Mouse (Mus musculus) kidney, postnatal 0 days (tissue): ENCODE results near the gene Serinc5. TPM values are rescaled to one million over a fixed set of nuclear protein-coding genes. Genes with fewer than 3 reads are reported as not detected.

Experiments used
- ATAC-seq: fragments of 200-750 bp; cut with Nextera tagmentation; replicated peaks from 2 replicates; pipeline ENCODE4 v1.8.0; 2017; ENCODE audit warnings: low read depth, moderate number of reproducible peaks, moderate TSS enrichment, moderate library complexity; ENCODE audit not compliant: low FRiP score
- DNase-seq: peaks from one replicate; pipeline ENCODE4 v3.0.0-alpha.2; 2016; ENCODE audit warnings: low spot score
- H3K27ac ChIP-seq: fragments of 300-500 bp; sonication (generic); 2 replicates; pipeline ENCODE4 v1.5.1; 2014; ENCODE audit warnings: mild to moderate bottlenecking
- H3K27me3 ChIP-seq: fragments of 300-500 bp; sonication (generic); 2 replicates; pipeline ENCODE4 v1.6.1; 2014; ENCODE audit warnings: low read length, mixed read lengths; ENCODE audit not compliant: insufficient read depth
- H3K36me3 ChIP-seq: fragments of 300-500 bp; sonication (generic); 2 replicates; pipeline ENCODE4 v1.6.1; 2014; ENCODE audit warnings: low read length, mixed read lengths; ENCODE audit not compliant: insufficient read depth
- H3K4me1 ChIP-seq: fragments of 300-500 bp; sonication (generic); replicated peaks from 2 replicates; pipeline ENCODE4 v1.6.1; 2014; ENCODE audit warnings: antibody characterized with exemption, low read length, mixed read lengths; ENCODE audit not compliant: insufficient read depth
- H3K4me2 ChIP-seq: fragments of 300-500 bp; sonication (generic); 2 replicates; pipeline ENCODE4 v1.6.1; 2014; ENCODE audit warnings: mild to moderate bottlenecking, low read length, moderate library complexity, mixed read lengths
- H3K4me3 ChIP-seq: fragments of 300-500 bp; sonication (generic); replicated peaks from 2 replicates; pipeline ENCODE4 v1.5.1; 2014; ENCODE audit warnings: low read depth, low read length
- H3K9ac ChIP-seq: fragments of 300-500 bp; sonication (generic); 2 replicates; pipeline ENCODE4 v1.6.1; 2014; ENCODE audit warnings: low read depth, low read length
- H3K9me3 ChIP-seq: fragments of 300-500 bp; sonication (generic); replicated peaks from 2 replicates; pipeline ENCODE4 v1.6.1; 2016; ENCODE audit warnings: low read length, inconsistent platforms, mixed read lengths
- CTCF ChIP-seq: IDR thresholded peaks from 2 replicates; pipeline ENCODE4 v1.5.1; 2016; ENCODE audit warnings: antibody characterized with exemption, low read depth, mild to moderate bottlenecking, moderate library complexity
- WGBS: fragments of 180-500 bp; shearing (Covaris S2); extraction: QIAGEN DNeasy Blood & Tissue Kit; methylation state at CpG from one replicate; pipeline ENCODE4 v1.1.7; 2014; 5-methylcytosine and 5-hydroxymethylcytosine counted together
- polyA plus RNA-seq: library from polyadenylated mRNA; unstranded; fragments of >200 nt; fragmentation: Nextera tagmentation; extraction: Ambion mirVana; gene quantifications from 2 replicates; pipeline ENCODE4 v1.2.1, GENCODE M21; 2015

Gene Serinc5
- polyA plus RNA-seq, 1 experiment from 2014 or later: 14.8 TPM

- Histone ChIP-seq H3K9ac (no peak overlapping the region), H3K4me2 (no peak overlapping the region), H3K27me3 (no peaks in the 10 kb centered on the region), H3K4me1 (no peaks in the 10 kb centered on the region; the same call in 1 of the 2 replicates), H3K4me3 (no peak overlapping the region), H3K36me3 (peaks cover 13% of the 10 kb centered on the region; the same call in 1 of the 2 replicates), H3K9me3 (no peaks in the 10 kb centered on the region), H3K27ac (no peak overlapping the region)
- WGBS: 40% methylated on average over 7 of the region's 7 CpGs
- no peak; the same call in 1 of the 2 replicates for ATAC-seq
- DNase-seq: peak; percentile 37
- TF ChIP-seq CTCF: no peak
These were observed 93.3 kb downstream of the Serinc5 start for GRCm38 (mm10) chr13:92704189-92704588.

GRCm38 (mm10) chr13:92705016-92705535 is 94.2 kb downstream of the Serinc5 start:
- Histone ChIP-seq H3K36me3 (peaks cover 18% of the 10 kb centered on the region), H3K27me3 (no peaks in the 10 kb centered on the region), H3K9me3 (no peaks in the 10 kb centered on the region), H3K4me1 (no peaks in the 10 kb centered on the region; the same call in 1 of the 2 replicates), H3K27ac (no peak overlapping the region), H3K4me2 (no peak overlapping the region), H3K4me3 (no peak overlapping the region), H3K9ac (no peak overlapping the region)
- no peak for TF ChIP-seq CTCF
- DNase-seq (no peak), ATAC-seq (no peak)
- 95% methylated on average over 7 of the region's 7 CpGs for WGBS

GRCm38 (mm10) chr13:92706342-92707061 is 95.6 kb downstream of the Serinc5 start:
- no peaks in the 10 kb centered on the region for H3K9me3 ChIP-seq
- H3K27ac ChIP-seq: no peak overlapping the region
- ATAC-seq (no peak), DNase-seq (no peak)
- no peaks in the 10 kb centered on the region; the same call in 1 of the 2 replicates for H3K4me1 ChIP-seq
- peaks cover 18% of the 10 kb centered on the region for H3K36me3 ChIP-seq
- no peak overlapping the region for H3K4me3 ChIP-seq
- TF ChIP-seq CTCF: no peak
- H3K9ac ChIP-seq: no peak overlapping the region
- 88% methylated on average over 9 of the region's 9 CpGs for WGBS
- H3K27me3 ChIP-seq: no peaks in the 10 kb centered on the region
- H3K4me2 ChIP-seq: no peak overlapping the region

- Histone ChIP-seq H3K9ac (no peak overlapping the region), H3K9me3 (no peaks in the 10 kb centered on the region), H3K27me3 (no peaks in the 10 kb centered on the region), H3K4me3 (no peak overlapping the region), H3K27ac (no peak overlapping the region), H3K4me2 (no peak overlapping the region), H3K36me3 (peaks cover 18% of the 10 kb centered on the region), H3K4me1 (no peaks in the 10 kb centered on the region)
- DNase-seq (no peak), ATAC-seq (no peak)
- no peak for TF ChIP-seq CTCF
- WGBS: 72% methylated on average over 2 of the region's 2 CpGs
These were observed 97.0 kb downstream of the Serinc5 start for GRCm38 (mm10) chr13:92707941-92708340.

GRCm38 (mm10) chr13:92708466-92708865 is 97.6 kb downstream of the Serinc5 start:
- H3K9ac ChIP-seq: no peak overlapping the region
- H3K4me3 ChIP-seq: no peak overlapping the region
- H3K4me2 ChIP-seq: no peak overlapping the region
- TF ChIP-seq CTCF: no peak
- H3K27me3 ChIP-seq: no peaks in the 10 kb centered on the region
- ATAC-seq (no peak), DNase-seq (no peak)
- H3K4me1 ChIP-seq: no peaks in the 10 kb centered on the region
- H3K9me3 ChIP-seq: no peaks in the 10 kb centered on the region
- peaks cover 18% of the 10 kb centered on the region for H3K36me3 ChIP-seq
- H3K27ac ChIP-seq: no peak overlapping the region
- 76% methylated on average over 1 of the region's 1 CpGs for WGBS

GRCm38 (mm10) chr13:92709535-92709934 is 98.6 kb downstream of the Serinc5 start:
- Histone ChIP-seq H3K27ac (no peak overlapping the region), H3K27me3 (no peaks in the 10 kb centered on the region), H3K4me1 (no peaks in the 10 kb centered on the region), H3K4me2 (no peak overlapping the region), H3K36me3 (peaks cover 18% of the 10 kb centered on the region), H3K4me3 (no peak overlapping the region), H3K9me3 (no peaks in the 10 kb centered on the region), H3K9ac (no peak overlapping the region)
- TF ChIP-seq CTCF: no peak
- WGBS: 42% methylated on average over 3 of the region's 3 CpGs
- DNase-seq (no peak), ATAC-seq (no peak)

- Histone ChIP-seq H3K4me2 (no peak overlapping the region), H3K4me3 (no peak overlapping the region), H3K27ac (no peak overlapping the region), H3K4me1 (no peaks in the 10 kb centered on the region), H3K36me3 (peaks cover 18% of the 10 kb centered on the region), H3K9me3 (no peaks in the 10 kb centered on the region), H3K9ac (no peak overlapping the region), H3K27me3 (no peaks in the 10 kb centered on the region)
- no peak for ATAC-seq
- no peak for DNase-seq
- TF ChIP-seq CTCF: no peak
- WGBS: 68% methylated on average over 1 of the region's 1 CpGs
These were observed 99.5 kb downstream of the Serinc5 start for GRCm38 (mm10) chr13:92710361-92710760.
